Mouse (Mus musculus) CH12.LX (cell line): ENCODE data around the gene Stk38l. TPM values are rescaled to one million over a fixed set of nuclear protein-coding genes. Genes with fewer than 3 reads are reported as not detected.

Experiments used
- DNase-seq: peaks from one replicate; pipeline ENCODE4 v3.0.0-alpha.2; 2013; ENCODE audit errors: extremely low read depth
- H3K27ac ChIP-seq: 2 replicates; pipeline ENCODE4 v1.5.1; 2012; ENCODE audit warnings: low read depth, mild to moderate bottlenecking, control low read depth, moderate library complexity; ENCODE audit not compliant: insufficient read depth
- H3K27me3 ChIP-seq: replicated peaks from 2 replicates; pipeline ENCODE3; 2012; ENCODE audit warnings: inconsistent platforms
- H3K36me3 ChIP-seq, 2 experiments: replicated peaks in 1 of 2; 2 replicates each; pipeline versions ENCODE3 to v1.6.1; 2012; ENCODE audit warnings: inconsistent platforms in 1 of 2, low read length in 1 of 2, mild to moderate bottlenecking in 1 of 2, mixed read lengths in 1 of 2, moderate library complexity in 1 of 2; ENCODE audit not compliant: control insufficient read depth in 1 of 2, insufficient read depth in 1 of 2
- H3K4me1 ChIP-seq, 2 experiments: 2 replicates each; pipeline ENCODE4 v1.6.1; 2012; ENCODE audit warnings: inconsistent platforms in 1 of 2, moderate library complexity in 1 of 2; ENCODE audit not compliant: insufficient read depth in 2 of 2, control insufficient read depth in 1 of 2
- H3K4me2 ChIP-seq: 2 replicates; pipeline ENCODE4 v1.6.1; 2012; ENCODE audit warnings: low read depth, mild to moderate bottlenecking, control low read depth; ENCODE audit not compliant: poor library complexity, insufficient read depth, severe bottlenecking
- H3K4me3 ChIP-seq, 3 experiments: fragments of 150-350 bp in 1 of 3; sonication (generic) in 1 of 3; replicated peaks in 1 of 3; 2 replicates each; pipeline versions ENCODE3 to v1.5.1; 2011 to 2012; ENCODE audit warnings: low read depth in 2 of 3, low read length in 2 of 3, mild to moderate bottlenecking in 2 of 3, moderate library complexity in 2 of 3, control low read depth in 1 of 3, improper control_type of control experiment in 1 of 3, inconsistent platforms in 1 of 3, mixed read lengths in 1 of 3; ENCODE audit not compliant: poor library complexity in 1 of 3
- H3K79me2 ChIP-seq: replicated peaks from 2 replicates; pipeline ENCODE4 v1.6.1; 2012; ENCODE audit warnings: mild to moderate bottlenecking, moderate library complexity; ENCODE audit not compliant: control insufficient read depth, poor library complexity, insufficient read depth, severe bottlenecking; ENCODE audit errors: extremely low read depth
- H3K9ac ChIP-seq: 2 replicates; pipeline ENCODE4 v1.6.1; 2012; ENCODE audit warnings: low read depth, mild to moderate bottlenecking, control low read depth, moderate library complexity; ENCODE audit not compliant: insufficient read depth
- H3K9me3 ChIP-seq: replicated peaks from 2 replicates; pipeline ENCODE3; 2012; ENCODE audit warnings: low read length, inconsistent platforms, mixed read lengths
- BHLHE40 ChIP-seq: IDR thresholded peaks from 2 replicates; pipeline ENCODE4 v1.6.1; 2011; ENCODE audit warnings: mild to moderate bottlenecking, low read depth, low read length, improper control_type of control experiment
- CHD2 ChIP-seq: IDR thresholded peaks from 2 replicates; pipeline ENCODE4 v1.6.1; 2011; ENCODE audit warnings: low read length, improper control_type of control experiment
- ELF1 ChIP-seq: IDR thresholded peaks from 2 replicates; pipeline ENCODE4 v1.6.1; 2014; ENCODE audit warnings: low read depth, mild to moderate bottlenecking, inconsistent platforms, low read length, improper control_type of control experiment
- ETS1 ChIP-seq: conservative IDR thresholded peaks from 2 replicates; pipeline ENCODE4 v1.6.1; 2012; ENCODE audit warnings: low read depth, mild to moderate bottlenecking, inconsistent platforms, low read length, improper control_type of control experiment, moderate library complexity
- GABPA ChIP-seq: IDR thresholded peaks from 2 replicates; pipeline ENCODE4 v1.6.1; 2012; ENCODE audit warnings: low read depth, low read length, improper control_type of control experiment, inconsistent platforms; ENCODE audit not compliant: insufficient replicate concordance
- JUN ChIP-seq: IDR thresholded peaks from 2 replicates; pipeline ENCODE4 v1.6.1; 2011; ENCODE audit warnings: low read depth, mild to moderate bottlenecking, low read length, improper control_type of control experiment, moderate library complexity; ENCODE audit not compliant: insufficient read depth
- JUND ChIP-seq: conservative IDR thresholded peaks from 2 replicates; pipeline ENCODE4 v1.6.1; 2011; ENCODE audit warnings: low read depth, low read length, improper control_type of control experiment
- KAT2A ChIP-seq: IDR thresholded peaks from 2 replicates; pipeline ENCODE4 v1.6.1; 2012; ENCODE audit warnings: low read length, improper control_type of control experiment, inconsistent platforms; ENCODE audit not compliant: insufficient replicate concordance
- MAZ ChIP-seq: IDR thresholded peaks from 2 replicates; pipeline ENCODE4 v1.6.1; 2012; ENCODE audit warnings: low read depth, mild to moderate bottlenecking, inconsistent platforms, low read length, improper control_type of control experiment, moderate library complexity
- MEF2A ChIP-seq: IDR thresholded peaks from 2 replicates; pipeline ENCODE4 v1.6.1; 2014; ENCODE audit warnings: low read depth, mild to moderate bottlenecking, inconsistent platforms, low read length, improper control_type of control experiment, borderline replicate concordance
- MXI1 ChIP-seq: IDR thresholded peaks from 2 replicates; pipeline ENCODE4 v1.6.1; 2011; ENCODE audit warnings: mild to moderate bottlenecking, low read depth, low read length, improper control_type of control experiment
- NELFE ChIP-seq: IDR thresholded peaks from 2 replicates; pipeline ENCODE4 v1.6.1; 2011; ENCODE audit warnings: low read depth, low read length, improper control_type of control experiment
- NRF1 ChIP-seq: IDR thresholded peaks from 2 replicates; pipeline ENCODE4 v1.6.1; 2014; ENCODE audit warnings: low read depth, mild to moderate bottlenecking, inconsistent platforms, low read length, improper control_type of control experiment, moderate library complexity
- POLR2AphosphoS2 ChIP-seq: IDR thresholded peaks from 2 replicates; pipeline ENCODE4 v1.6.1; 2011; ENCODE audit warnings: low read depth, low read length, improper control_type of control experiment
- RAD21 ChIP-seq: IDR thresholded peaks from 2 replicates; pipeline ENCODE4 v1.6.1; 2011; ENCODE audit warnings: low read depth, mild to moderate bottlenecking, low read length, improper control_type of control experiment, moderate library complexity
- SIN3A ChIP-seq: IDR thresholded peaks from 2 replicates; pipeline ENCODE4 v1.6.1; 2012; ENCODE audit warnings: low read length, improper control_type of control experiment, inconsistent platforms
- TBP ChIP-seq: conservative IDR thresholded peaks from 2 replicates; pipeline ENCODE4 v1.6.1; 2011; ENCODE audit warnings: low read depth, low read length, improper control_type of control experiment
- TCF12 ChIP-seq: IDR thresholded peaks from 2 replicates; pipeline ENCODE4 v1.6.1; 2014; ENCODE audit warnings: low read depth, mild to moderate bottlenecking, inconsistent platforms, low read length, improper control_type of control experiment
- USF1 ChIP-seq: IDR thresholded peaks from 2 replicates; pipeline ENCODE4 v1.6.1; 2014; ENCODE audit warnings: low read depth, mild to moderate bottlenecking, inconsistent platforms, low read length, improper control_type of control experiment
- USF2 ChIP-seq: conservative IDR thresholded peaks from 2 replicates; pipeline ENCODE4 v1.6.1; 2011; ENCODE audit warnings: low read depth, low read length, improper control_type of control experiment
- ZC3H11A ChIP-seq: IDR thresholded peaks from 2 replicates; pipeline ENCODE4 v1.6.1; 2012; ENCODE audit warnings: low read depth, mild to moderate bottlenecking, inconsistent platforms, low read length, improper control_type of control experiment
- ZKSCAN1 ChIP-seq: IDR thresholded peaks from 2 replicates; pipeline ENCODE4 v1.6.1; 2012; ENCODE audit warnings: low read depth, inconsistent platforms, low read length, improper control_type of control experiment, borderline replicate concordance
- ZMIZ1 ChIP-seq: IDR thresholded peaks from 2 replicates; pipeline ENCODE4 v1.6.1; 2012; ENCODE audit warnings: low read depth, mild to moderate bottlenecking, inconsistent platforms, low read length, improper control_type of control experiment
- dilution Hi-C: fragments of 300-500 bp; cut with MboI; formaldehyde crosslinking; loops from 2 replicates; pipeline ENCODE4 v1.14.3; 2020; ENCODE audit warnings: low sequenced_read_pairs; ENCODE audit not compliant: extremely low pct_unique_long_range_greater_than_20kb, extremely low pct_ligation_motif_present
- in situ Hi-C: fragments of 300-500 bp; cut with MboI; formaldehyde crosslinking; loops from 3 replicates; pipeline ENCODE4 v1.14.3; 2019; ENCODE audit warnings: low sequenced_read_pairs, low pct_ligation_motif_present, low pct_unique_long_range_greater_than_20kb, mixed read lengths
- polyA plus RNA-seq: library from polyadenylated mRNA; unstranded; fragments of >175 nt; gene quantifications from 2 replicates; pipeline ENCODE4 v1.2.1, GENCODE M21; 2012; ENCODE audit warnings: low read depth; ENCODE audit not compliant: insufficient read length
- total RNA-seq, 2 experiments: library from RNA; depleted of rRNA; stranded (reverse); fragments of 300-350 nt in 1 of 2; fragments of >200 nt in 1 of 2; gene quantifications; 2 replicates each; pipeline ENCODE4 v1.2.3; 2012 to 2014

Gene Stk38l
- total and polyA plus RNA-seq, 3 experiments, result 3.8 to 5.2 (median 4.7) TPM

DNA sequence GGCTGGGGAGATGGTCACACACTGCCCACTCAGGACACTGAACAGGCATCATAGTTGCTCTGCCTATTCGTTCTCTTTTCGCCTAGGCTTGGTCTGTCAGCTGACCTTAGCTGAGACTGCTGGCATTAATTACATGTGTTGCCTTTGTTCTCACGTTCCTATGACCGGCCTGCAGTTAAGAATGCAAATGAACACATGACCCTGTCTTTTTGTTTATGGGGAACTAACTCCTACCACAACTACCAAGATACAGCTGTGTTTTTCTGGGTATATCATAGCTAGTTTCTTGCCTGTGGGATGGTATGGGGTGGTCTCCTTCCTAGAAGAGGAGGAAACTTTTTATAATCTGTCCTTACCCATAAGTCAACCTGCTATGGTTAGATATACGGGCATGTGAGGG lies 35.9 kb upstream of the Stk38l start:
- in situ Hi-C loops, result no loop called here
- Histone ChIP-seq H3K4me3 (no peak overlapping the region), H3K4me2 (no peak overlapping the region), H3K79me2 (no peaks in the 10 kb centered on the region), H3K27me3 (no peaks in the 10 kb centered on the region), H3K27ac (no peak overlapping the region), H3K9ac (no peak overlapping the region), H3K36me3 (no peaks in the 10 kb centered on the region)
- dilution Hi-C loops, result no loop called here
- no peak for DNase-seq
- TF ChIP-seq USF2, result no peak
- no peak for TF ChIP-seq TCF12
- TF ChIP-seq SIN3A, result no peak
- TF ChIP-seq ETS1, result no peak
- TF ChIP-seq GABPA, result no peak
- TF ChIP-seq NRF1, result no peak
- no peak for TF ChIP-seq ZMIZ1
- TF ChIP-seq CHD2, result no peak
- no peak for TF ChIP-seq JUND
- TF ChIP-seq RAD21, result no peak
- no peak for TF ChIP-seq KAT2A
- no peak for TF ChIP-seq MEF2A
- TF ChIP-seq ELF1, result no peak
- no peak for TF ChIP-seq ZKSCAN1
- TF ChIP-seq ZC3H11A, result no peak
- no peak for TF ChIP-seq NELFE
- TF ChIP-seq, all 38 proteins: peak for 0
- no peaks in the 10 kb centered on the region for H3K9me3 ChIP-seq
- peaks cover 0 to 20% of the 10 kb centered on the region in 2 experiments; a peak in 2 of 4 replicates for H3K4me1 ChIP-seq

DNA sequence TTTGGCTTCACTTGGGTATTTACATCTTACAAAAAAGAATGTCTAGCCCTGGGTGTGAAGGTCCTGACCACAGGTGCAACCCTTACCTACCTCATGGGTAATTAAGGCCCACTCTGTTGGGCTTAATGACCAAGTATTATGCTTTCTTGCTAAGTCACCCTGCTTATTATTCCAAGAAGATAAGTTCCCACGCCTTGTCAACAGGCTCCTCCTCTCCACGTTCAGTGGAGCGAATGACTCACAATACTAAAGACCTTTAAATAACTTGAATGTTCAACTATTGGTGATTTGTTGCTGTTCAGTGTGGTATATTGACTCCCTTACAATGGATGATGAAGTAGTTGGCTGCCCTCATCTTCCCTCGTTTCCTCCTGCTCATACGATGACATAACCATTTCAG lies 27.0 kb upstream of the Stk38l start:
- H3K4me1 ChIP-seq, result peaks cover 0 to 5% of the 10 kb centered on the region in 2 experiments; a peak in 1 of 4 replicates
- dilution Hi-C loops (no loop called here), in situ Hi-C loops (no loop called here)
- no peaks in the 10 kb centered on the region for H3K9me3 ChIP-seq
- H3K27ac ChIP-seq, result no peak overlapping the region
- H3K9ac ChIP-seq, result no peak overlapping the region
- TF ChIP-seq ELF1 (no peak), MAZ (no peak), USF1 (no peak), ETS1 (no peak), USF2 (no peak), TBP (no peak), BHLHE40 (no peak), RAD21 (no peak), POLR2AphosphoS2 (no peak), JUN (no peak), MXI1 (no peak), NELFE (no peak)
- no peak overlapping the region for H3K4me3 ChIP-seq
- no peaks in the 10 kb centered on the region for H3K27me3 ChIP-seq
- no peaks in the 10 kb centered on the region for H3K79me2 ChIP-seq
- H3K4me2 ChIP-seq, result no peak overlapping the region
- DNase-seq, result no peak
- no peaks in the 10 kb centered on the region for H3K36me3 ChIP-seq
